Mouse (Mus musculus) spleen, adult 2 months (tissue): ENCODE results near the gene Hspg2.

Source experiments
- CTCF ChIP-seq: fragments of 200-500 bp; IDR thresholded peaks from 2 replicates; pipeline ENCODE4 v1.5.1; 2011; ENCODE audit warnings: mild to moderate bottlenecking, inconsistent platforms; ENCODE audit not compliant: insufficient read depth, insufficient read length, insufficient replicate concordance; ENCODE audit errors: extremely low read depth
- POLR2A ChIP-seq: fragments of 200-500 bp; IDR thresholded peaks from 2 replicates; pipeline ENCODE4 v1.6.1; 2011; ENCODE audit warnings: low read depth, low read length, inconsistent platforms

DNA sequence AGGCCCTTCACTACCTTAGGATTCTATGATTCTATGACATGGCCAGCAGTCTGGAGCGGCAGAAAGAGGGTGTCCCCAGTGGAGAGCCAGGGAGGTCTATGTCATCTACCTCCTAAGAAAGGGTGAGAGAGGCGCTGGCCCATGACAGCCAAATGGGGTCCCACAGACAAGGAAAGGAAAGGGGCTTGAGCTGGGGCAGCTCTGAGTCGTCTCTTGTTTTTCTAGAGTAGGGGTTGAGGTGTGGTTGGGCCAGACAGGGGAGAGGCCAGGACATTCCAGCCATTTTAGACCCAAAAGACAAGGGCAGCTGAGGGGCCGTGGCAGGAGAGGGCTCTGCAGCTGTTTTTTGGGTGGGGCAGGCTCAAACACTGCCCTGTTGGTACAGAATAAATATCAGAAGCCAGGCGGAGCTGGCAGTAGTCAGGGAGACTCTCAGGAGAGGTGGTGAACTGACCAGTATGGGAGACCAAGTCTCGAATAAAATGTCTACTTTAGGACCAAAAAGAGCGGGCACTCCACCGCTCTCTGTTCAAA, 15.3 kb upstream of the Hspg2 start, which contains the start of gene 1700013G24Rik:
- TF ChIP-seq CTCF (no peak), POLR2A (no peak)
